Mouse (Mus musculus): ENCODE data around the gene Kpna6. TPM values are rescaled to one million over a fixed set of nuclear protein-coding genes. Genes with fewer than 3 reads are reported as not detected.

Kpna6 gene
- total and polyA plus RNA-seq, 3 experiments, result 15.9 to 66.5 (median 19.6) TPM

DNA sequence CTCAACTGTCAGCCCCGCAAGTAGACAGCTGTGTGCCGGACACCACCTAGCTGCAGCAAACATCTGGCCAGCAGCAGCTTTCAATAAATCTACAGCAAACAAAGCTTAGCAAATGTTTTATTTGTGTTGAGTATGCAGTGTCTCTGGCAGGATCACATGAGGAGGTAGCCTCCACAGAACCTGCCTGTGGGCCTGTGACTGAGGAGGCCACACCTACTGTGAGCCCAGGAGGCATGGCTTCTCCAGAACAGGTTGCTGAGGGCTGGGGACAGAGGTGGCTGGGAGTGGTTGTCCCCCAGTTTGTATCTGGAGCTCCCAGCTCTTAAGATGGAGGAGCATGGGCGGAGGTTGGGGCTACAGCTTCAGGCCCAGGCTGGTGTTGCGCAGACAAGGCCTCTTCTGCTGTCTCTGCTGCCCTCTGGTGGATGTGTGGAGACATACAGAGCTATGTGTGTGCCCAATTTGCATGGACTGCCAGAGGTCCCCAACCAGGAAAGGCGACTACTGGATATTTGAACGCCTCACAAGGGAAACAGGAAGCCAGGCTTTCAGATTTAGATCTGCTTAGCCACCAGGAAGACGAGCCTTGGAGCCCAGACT, 64.0 kb downstream of the Kpna6 start:
- no peak overlapping the region for H3K4me3 ChIP-seq (ENCODE audit: control insufficient read depth in 1 of 2, insufficient read depth in 1 of 2, low read depth in 2 of 2, low read length in 2 of 2)
- no peaks in the 10 kb centered on the region for H3K79me2 ChIP-seq (ENCODE audit: control insufficient read depth, insufficient read depth, low read length, poor library complexity)
- DNase-seq (ENCODE audit: low read depth, low spot score), result peak; percentile 90
- no peak overlapping the region for H3K9ac ChIP-seq (ENCODE audit: control insufficient read depth, low read depth, low read length, poor library complexity, severe bottlenecking)
- no peaks in the 10 kb centered on the region for H3K9me3 ChIP-seq (replicated peaks; ENCODE audit: insufficient read depth, low read length)
- H3K27me3 ChIP-seq (ENCODE audit: control insufficient read depth in 1 of 2, insufficient read depth in 2 of 2, low read length in 2 of 2), result no peaks in the 10 kb centered on the region
- no peaks in the 10 kb centered on the region for H3K4me1 ChIP-seq (ENCODE audit: control insufficient read depth in 1 of 2, insufficient read depth in 2 of 2, low read length in 2 of 2)
- TF ChIP-seq USF1 (IDR thresholded peaks at IDR 0.05; ENCODE audit: low read depth, low read length) (no peak), ETS1 (IDR thresholded peaks at IDR 0.05; ENCODE audit: low read depth, low read length) (no peak), CHD1 (IDR thresholded peaks at IDR 0.05; ENCODE audit: low read depth, low read length) (no peak), TBP (IDR thresholded peaks at IDR 0.05; ENCODE audit: low read depth, low read length) (no peak), RAD21 (IDR thresholded peaks at IDR 0.05; ENCODE audit: low read depth, low read length) (peak; percentile 63), MAX (IDR thresholded peaks at IDR 0.05; ENCODE audit: low read length) (no peak), MAZ (IDR thresholded peaks at IDR 0.05; ENCODE audit: low read depth, low read length) (no peak), UBTF (IDR thresholded peaks at IDR 0.05; ENCODE audit: borderline replicate concordance, insufficient read depth, low read depth, low read length) (no peak), KAT2A (conservative IDR thresholded peaks at IDR 0.05; ENCODE audit: low read depth, low read length) (no peak), NELFE (IDR thresholded peaks at IDR 0.05; ENCODE audit: low read depth, low read length) (no peak), MEF2A (IDR thresholded peaks at IDR 0.05; ENCODE audit: extremely low read depth, insufficient replicate concordance, low read depth, low read length, poor library complexity, severe bottlenecking) (no peak), SIN3A (IDR thresholded peaks at IDR 0.05; ENCODE audit: low read length) (0 out of 2 replicates have a peak, but pooled peaks have one; percentile 34), ZC3H11A (IDR thresholded peaks at IDR 0.05; ENCODE audit: low read depth, low read length) (peak; percentile 51; the same call in 1 of the 2 replicates), ZNF384 (IDR thresholded peaks at IDR 0.05; ENCODE audit: low read depth, low read length) (no peak), GABPA (IDR thresholded peaks at IDR 0.05; ENCODE audit: low read depth, low read length) (no peak), JUND (IDR thresholded peaks at IDR 0.05; ENCODE audit: low read depth, low read length) (no peak), SMC3 (IDR thresholded peaks at IDR 0.05; ENCODE audit: low read depth, low read length) (peak; percentile 75), POLR2AphosphoS5 (IDR thresholded peaks at IDR 0.05; ENCODE audit: borderline replicate concordance, low read depth, low read length) (no peak), TAL1 (IDR thresholded peaks at IDR 0.05; ENCODE audit: low read length) (no peak), ZKSCAN1 (IDR thresholded peaks at IDR 0.05; ENCODE audit: low read depth, low read length) (no peak), E2F4 (IDR thresholded peaks at IDR 0.05; ENCODE audit: borderline replicate concordance, low read depth, low read length) (no peak), TCF12 (IDR thresholded peaks at IDR 0.05; ENCODE audit: low read depth, low read length) (no peak), RCOR1 (IDR thresholded peaks at IDR 0.05; ENCODE audit: low read depth, low read length) (no peak), ELF1 (IDR thresholded peaks at IDR 0.05; ENCODE audit: low read depth, low read length) (no peak), MAFK (IDR thresholded peaks at IDR 0.05; ENCODE audit: borderline replicate concordance, low read depth, low read length) (no peak), MXI1 (IDR thresholded peaks at IDR 0.05; ENCODE audit: low read depth, low read length) (no peak), NRF1 (IDR thresholded peaks at IDR 0.05; ENCODE audit: insufficient read depth, low read depth, low read length, poor library complexity, severe bottlenecking) (no peak), CTCF (IDR thresholded peaks at IDR 0.05 in 2 of 3, conservative IDR thresholded peaks at IDR 0.05 in 1 of 3; ENCODE audit: control insufficient read depth in 1 of 3, insufficient read depth in 1 of 3, low read depth in 2 of 3, low read length in 3 of 3, poor library complexity in 1 of 3, severe bottlenecking in 1 of 3) (peak; percentile 76 to 83 (median 82)), GATA1 (IDR thresholded peaks at IDR 0.05; ENCODE audit: low read depth, low read length) (no peak), HCFC1 (IDR thresholded peaks at IDR 0.05; ENCODE audit: low read depth, low read length) (peak; percentile 48; the same call in 1 of the 2 replicates), BHLHE40 (IDR thresholded peaks at IDR 0.05; ENCODE audit: borderline replicate concordance, low read depth, low read length) (no peak), POLR2AphosphoS2 (IDR thresholded peaks at IDR 0.05; ENCODE audit: low read length) (peak; percentile 34; the same call in 1 of the 2 replicates), EP300 (IDR thresholded peaks at IDR 0.05; ENCODE audit: low read depth in 1 of 2, low read length in 2 of 2) (no peak), ZMIZ1 (IDR thresholded peaks at IDR 0.05; ENCODE audit: low read depth, low read length) (no peak), USF2 (IDR thresholded peaks at IDR 0.05; ENCODE audit: borderline replicate concordance in 1 of 2, insufficient read depth in 1 of 2, low read depth in 1 of 2, low read length in 2 of 2) (no peak), MYC (IDR thresholded peaks at IDR 0.05; ENCODE audit: low read depth, low read length) (no peak), POLR2A (IDR thresholded peaks at IDR 0.05; ENCODE audit: control insufficient read depth in 1 of 2, insufficient read depth in 1 of 2, low read depth in 1 of 2, low read length in 2 of 2, poor library complexity in 1 of 2) (no peak)
- peak overlapping the region; percentile 38 for H3K27ac ChIP-seq (ENCODE audit: control insufficient read depth, low read depth, low read length)
- peaks cover 0 to 3% of the 10 kb centered on the region in 2 experiments; a peak in 3 of 4 replicates for H3K36me3 ChIP-seq (ENCODE audit: control insufficient read depth in 1 of 2, insufficient read depth in 2 of 2, low read length in 2 of 2)

All from MEL (cell line).